Mouse (Mus musculus): Measurements from ENCODE around the gene Synj2.

The Synj2 gene

GRCm38 (mm10) chr17:5975099-5975977, 34.3 kb downstream of the Synj2 start:
- DNase-seq (ENCODE audit: low read depth, low spot score) = no peak

DNA sequence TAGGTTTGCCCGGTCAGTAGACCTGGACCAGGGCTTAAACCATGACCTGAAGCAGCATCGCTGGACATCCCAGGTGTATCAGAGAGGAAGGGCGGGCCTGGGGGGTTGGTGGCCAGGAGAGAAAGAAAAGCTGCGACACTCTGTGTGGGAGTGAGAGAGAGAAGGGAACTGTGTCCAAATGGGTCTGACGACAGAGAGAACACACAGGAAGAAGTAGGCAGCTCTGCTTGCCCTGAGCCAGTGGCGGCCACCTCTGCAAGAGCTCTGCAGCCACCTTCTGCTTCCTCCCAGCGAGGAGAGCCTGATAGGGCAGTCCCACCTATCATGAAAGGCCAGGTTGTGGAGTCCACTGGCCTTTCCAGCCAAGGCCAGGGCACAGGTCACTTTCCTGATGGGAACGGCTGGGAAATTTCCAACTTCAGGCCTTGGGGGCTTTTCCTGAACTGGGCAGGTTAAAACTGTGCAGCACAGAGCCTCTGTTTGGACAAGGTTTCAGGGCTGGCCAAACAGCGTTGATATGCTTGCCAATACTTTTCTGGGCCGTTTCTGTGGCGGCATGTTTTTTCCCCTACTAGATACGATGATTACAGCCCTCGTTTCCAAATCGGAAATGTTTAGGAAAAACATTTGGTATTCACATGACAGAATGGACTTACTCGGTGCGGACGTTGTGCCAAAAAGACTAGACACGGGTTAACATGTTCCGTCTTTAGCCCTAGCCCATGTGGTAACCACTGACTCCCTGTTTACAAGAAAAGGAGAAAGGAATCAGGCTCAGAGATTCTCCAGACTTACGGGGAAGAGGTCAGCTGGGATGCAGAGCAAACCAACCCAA, 35.4 kb downstream of the Synj2 start:
- DNase-seq (ENCODE audit: low read depth, low spot score) = no peak

- DNase-seq (ENCODE audit: low read depth, low spot score) = no peak
Measured at GRCm38 (mm10) chr17:5977056-5977920, 36.2 kb downstream of the Synj2 start.

DNA sequence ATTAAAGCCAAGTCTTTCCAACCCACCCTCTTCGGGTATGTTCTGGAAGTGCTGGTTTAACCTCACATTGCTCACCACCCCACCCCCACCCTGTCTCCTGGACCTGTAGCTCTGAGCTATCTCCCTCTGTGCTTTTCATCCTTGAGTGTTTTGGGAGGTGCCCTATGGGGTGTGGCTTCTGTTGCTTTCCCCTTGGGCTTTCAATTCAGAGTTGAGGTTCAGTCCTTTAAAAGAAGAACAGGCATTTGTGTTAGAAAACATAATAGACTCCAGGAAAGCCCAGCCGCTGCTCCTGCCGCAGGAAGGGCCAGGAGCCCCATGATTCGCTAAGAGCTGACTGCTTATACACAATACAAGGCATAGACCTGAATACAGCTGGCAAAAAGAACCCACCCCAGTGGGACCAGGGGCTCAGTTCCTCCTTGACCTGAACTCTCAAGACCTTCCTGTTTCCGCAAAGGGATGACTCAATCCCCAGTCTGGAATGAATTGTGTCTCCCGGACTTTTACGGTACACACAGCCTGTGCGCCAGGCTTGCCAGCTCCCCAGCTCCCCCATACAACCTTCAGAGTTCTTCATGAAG, 36.9 kb downstream of the Synj2 start:
- no peak for DNase-seq (ENCODE audit: low read depth, low spot score)

GRCm38 (mm10) chr17:5978505-5979077, 37.5 kb downstream of the Synj2 start:
- no peak for DNase-seq (ENCODE audit: low read depth, low spot score)

DNA sequence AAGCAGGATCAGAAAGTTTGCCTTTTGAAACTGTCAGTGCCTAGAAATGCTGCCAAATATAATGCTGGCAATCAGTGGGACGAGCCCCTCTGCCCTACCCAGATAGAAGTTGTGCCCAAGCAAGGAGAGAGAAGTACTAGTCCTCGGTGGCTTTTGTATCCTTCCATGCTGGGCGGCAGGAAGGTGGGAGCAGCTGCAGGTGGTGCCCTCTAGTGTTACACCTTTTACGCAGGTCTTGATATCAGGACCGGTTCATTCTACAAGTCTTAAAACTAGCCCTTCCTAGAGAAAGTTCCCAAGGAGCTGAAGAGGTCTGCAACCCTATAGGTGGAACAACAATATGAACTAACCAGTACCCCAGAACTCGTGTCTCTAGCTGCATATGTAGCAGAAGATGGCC, 39.8 kb downstream of the Synj2 start:
- no peak for DNase-seq (ENCODE audit: low read depth, low spot score)

DNA sequence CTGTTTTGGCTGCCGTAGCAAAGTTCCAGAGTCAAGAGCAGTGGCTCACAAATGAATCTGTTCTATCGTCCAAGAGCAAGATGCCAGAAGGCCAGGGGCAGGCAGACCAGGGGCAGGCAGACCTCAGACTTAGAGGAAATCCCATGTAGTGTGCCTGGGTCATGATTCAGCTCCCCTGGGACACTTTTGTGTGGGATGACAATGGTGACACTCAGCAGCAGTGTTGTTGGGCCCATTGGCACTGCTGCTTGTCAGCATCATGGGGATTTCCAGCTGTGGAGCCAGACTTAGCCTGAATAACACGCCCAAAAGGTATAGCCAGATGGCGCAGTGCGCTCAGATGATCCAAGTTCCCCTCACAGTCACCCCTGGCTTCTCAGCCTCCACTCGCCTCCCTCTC, 42.1 kb downstream of the Synj2 start:
- no peak for DNase-seq (ENCODE audit: low read depth, low spot score)

DNA sequence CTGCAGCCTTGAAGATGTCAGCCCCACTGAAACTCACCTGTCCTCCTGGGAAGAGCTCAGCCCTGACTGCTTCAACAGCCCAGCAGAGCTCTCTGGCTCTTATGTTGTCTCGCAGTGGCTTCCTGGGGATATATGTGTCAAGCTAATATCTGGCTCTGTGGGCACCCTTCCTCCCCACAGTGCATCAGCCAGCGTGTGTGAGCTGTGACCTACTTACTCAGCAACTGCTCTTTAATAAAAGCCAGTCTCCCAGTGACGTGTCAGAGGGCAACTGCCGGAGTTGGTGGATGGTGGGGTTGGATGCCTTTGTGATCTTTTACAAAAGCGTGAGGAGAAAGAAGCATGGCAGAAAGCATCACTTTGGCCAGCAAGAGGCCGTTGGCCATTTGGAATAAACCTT, 42.8 kb downstream of the Synj2 start:
- no peak for DNase-seq (ENCODE audit: low read depth, low spot score)

DNA sequence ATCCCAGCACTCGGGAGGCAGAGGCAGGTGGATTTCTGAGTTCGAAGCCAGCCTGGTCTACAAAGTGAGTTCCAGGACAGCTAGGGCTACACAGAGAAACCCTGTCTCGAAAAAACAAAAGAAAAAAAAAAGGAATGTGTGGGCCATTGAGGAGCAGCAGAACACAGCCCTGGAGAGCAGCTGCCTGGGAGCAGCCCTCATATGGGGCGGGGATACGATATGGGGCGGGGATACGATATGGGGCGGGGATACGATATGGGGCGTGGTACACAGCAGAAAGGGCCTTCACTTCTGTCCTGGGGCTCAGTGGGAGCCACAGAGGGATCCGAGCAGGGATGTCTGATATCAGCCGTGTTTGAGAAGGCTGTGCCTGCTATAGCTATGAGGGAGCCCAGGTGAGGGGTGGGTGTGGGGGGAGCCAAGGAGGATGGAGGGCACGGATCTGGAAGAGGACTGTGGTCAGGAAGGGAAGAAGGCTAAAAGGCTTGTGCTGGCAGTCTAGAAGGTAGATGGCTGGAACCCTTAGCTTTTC, 43.7 kb downstream of the Synj2 start:
- no peak for DNase-seq (ENCODE audit: low read depth, low spot score)

DNA sequence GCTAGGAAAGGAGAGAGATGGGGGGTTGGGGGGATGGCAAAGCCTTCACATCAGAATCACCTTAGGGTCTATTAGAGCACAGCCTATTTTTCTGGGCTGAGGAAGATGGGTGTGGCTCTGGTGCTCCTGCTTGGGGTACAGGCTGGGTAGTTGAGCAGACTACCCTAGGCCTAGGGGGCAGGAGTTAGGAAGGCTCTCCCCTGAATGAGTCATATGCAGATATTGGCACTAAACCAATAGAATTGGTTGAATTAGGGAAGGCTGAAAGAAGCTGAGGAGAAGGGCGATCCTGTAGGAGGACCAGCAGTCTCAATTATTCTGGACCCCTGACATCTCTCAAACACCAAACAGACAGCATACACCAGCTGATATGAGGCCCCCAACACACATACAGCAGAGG, 44.2 kb downstream of the Synj2 start:
- no peak for DNase-seq (ENCODE audit: low read depth, low spot score)

- no peak for DNase-seq (ENCODE audit: low read depth, low spot score)
Measured at GRCm38 (mm10) chr17:5987271-5988056, 46.4 kb downstream of the Synj2 start.

DNA sequence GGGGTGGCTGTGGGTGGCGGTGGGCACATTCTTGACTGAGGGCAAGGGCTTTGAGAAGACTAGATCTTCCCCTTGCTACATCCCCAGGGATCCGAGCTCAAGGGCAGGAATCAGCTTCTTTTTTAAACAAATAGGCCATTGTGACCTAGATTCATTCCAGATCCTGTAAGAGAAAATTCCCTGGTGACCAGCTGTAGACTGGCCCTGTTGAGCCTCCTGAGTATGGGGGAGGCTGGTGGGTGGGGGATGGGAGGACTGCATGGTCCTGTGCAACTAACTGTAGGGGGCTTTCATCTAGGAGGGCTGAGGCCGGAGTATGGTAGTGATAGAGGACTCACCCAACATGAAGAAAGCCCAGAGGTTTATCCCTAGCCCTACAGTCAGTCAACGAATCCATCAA, 47.0 kb downstream of the Synj2 start:
- no peak for DNase-seq (ENCODE audit: low read depth, low spot score)

GRCm38 (mm10) chr17:5992866-5993580, 51.9 kb downstream of the Synj2 start:
- no peak for DNase-seq (ENCODE audit: low read depth, low spot score)

GRCm38 (mm10) chr17:5993581-5994260, 52.6 kb downstream of the Synj2 start:
- DNase-seq (ENCODE audit: low read depth, low spot score) = no peak

DNA sequence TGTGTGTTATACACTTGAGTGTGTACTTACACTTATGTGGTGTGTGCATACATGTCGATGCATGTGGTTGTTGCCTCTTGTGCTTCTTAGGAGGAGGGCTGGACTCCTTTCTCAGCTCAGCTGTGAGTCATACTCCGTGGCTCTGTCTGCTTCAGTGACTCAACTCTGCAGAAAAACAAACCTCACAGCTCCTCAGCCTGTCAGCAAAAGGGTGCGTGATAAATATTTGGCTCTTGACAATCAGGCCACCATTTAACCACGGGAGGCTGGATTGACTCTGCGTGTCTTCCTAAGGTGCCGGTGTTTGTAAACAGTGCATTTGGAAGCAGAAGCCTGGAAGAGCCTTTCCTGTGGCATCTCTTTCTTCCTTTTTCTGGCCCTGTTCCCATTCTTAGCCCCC, 53.5 kb downstream of the Synj2 start:
- no peak for DNase-seq (ENCODE audit: low read depth, low spot score)

DNA sequence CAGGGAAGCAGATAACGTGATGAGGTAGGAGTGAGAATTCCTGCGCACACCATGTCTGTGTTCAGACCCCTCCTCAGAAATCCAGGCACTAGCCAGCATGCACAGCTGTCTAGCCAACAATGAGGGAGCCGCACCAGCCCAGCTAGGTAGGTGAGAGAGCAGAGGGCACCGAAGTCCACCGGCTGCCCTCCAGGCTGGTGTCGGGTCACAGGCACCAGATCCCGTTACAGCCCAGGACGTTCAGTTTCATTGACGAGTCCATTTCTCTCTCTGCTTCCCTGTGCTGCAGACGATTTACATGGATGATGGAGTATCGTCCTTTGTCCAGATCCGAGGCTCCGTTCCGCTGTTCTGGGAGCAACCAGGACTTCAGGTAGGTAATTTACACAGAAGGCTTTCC, 55.5 kb downstream of the Synj2 start:
- no peak for DNase-seq (ENCODE audit: low read depth, low spot score)

DNA sequence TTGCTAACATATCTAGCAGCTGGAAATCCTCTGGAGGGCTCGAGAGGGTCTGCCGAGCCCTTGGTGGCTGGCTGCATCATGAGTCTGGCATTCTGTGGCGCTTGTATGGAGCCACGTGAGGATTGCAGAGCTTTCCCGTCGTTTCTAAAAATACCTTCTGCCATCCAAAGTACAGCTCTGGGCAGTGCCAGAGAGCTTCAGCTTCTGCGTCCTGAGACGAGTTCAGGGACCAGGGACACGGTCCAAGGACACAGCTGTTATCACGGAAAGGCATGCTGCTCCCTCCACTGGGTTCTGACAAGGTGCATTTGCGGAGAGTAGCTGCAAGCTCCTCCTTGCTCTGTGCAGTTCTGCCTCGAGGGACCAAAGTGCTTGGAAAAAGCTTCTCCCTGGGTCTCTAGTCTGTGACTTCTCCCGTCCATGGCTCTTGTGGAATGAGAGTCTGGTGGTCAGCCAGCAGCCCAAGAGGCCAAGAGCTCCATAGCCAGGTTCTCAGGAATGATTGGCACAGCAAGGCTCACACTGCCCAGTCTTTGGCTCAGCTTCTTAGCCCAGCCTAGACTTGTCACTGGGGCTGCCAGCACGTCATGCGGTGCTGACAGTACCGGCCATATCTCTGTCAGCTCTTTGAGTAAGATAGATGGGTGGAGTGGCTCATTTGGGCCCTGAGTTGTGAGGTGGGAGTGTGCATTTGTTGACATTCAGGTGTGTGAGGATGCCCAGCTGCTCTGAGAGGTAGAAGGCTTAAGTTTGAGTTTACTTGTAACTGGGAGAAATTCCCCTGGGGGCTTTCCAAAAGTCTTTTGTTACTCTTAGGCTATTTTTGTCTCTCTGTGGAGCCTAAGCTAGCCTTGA, 56.5 kb downstream of the Synj2 start:
- DNase-seq (ENCODE audit: low read depth, low spot score) = no peak

GRCm38 (mm10) chr17:5998235-5998500, 57.1 kb downstream of the Synj2 start:
- no peak for DNase-seq (ENCODE audit: low read depth, low spot score)
